Mouse (Mus musculus) stomach, postnatal 0 days (tissue): ENCODE results near the gene Cct8l1. TPM values are rescaled to one million over a fixed set of nuclear protein-coding genes. Genes with fewer than 3 reads are reported as not detected.

Experiments
- ATAC-seq: fragments of 200-750 bp; cut with Nextera tagmentation; 2 replicates; pipeline ENCODE4 v1.8.0; 2017; ENCODE audit not compliant: low FRiP score, low TSS enrichment
- DNase-seq: peaks from one replicate; pipeline ENCODE4 v3.0.0-alpha.2; 2016; ENCODE audit warnings: low spot score
- H3K27ac ChIP-seq: fragments of 300-500 bp; sonication (generic); replicated peaks from 2 replicates; pipeline ENCODE4 v1.5.1; 2014; ENCODE audit warnings: mild to moderate bottlenecking, control low read depth
- H3K27me3 ChIP-seq: fragments of 300-500 bp; sonication (generic); 2 replicates; pipeline ENCODE4 v1.6.1; 2014; ENCODE audit warnings: low read length; ENCODE audit not compliant: control insufficient read depth, insufficient read depth
- H3K36me3 ChIP-seq: fragments of 300-500 bp; sonication (generic); 2 replicates; pipeline ENCODE4 v1.6.1; 2014; ENCODE audit warnings: low read length, mixed read lengths; ENCODE audit not compliant: control insufficient read depth, insufficient read depth
- H3K4me1 ChIP-seq: fragments of 300-500 bp; sonication (generic); replicated peaks from 2 replicates; pipeline ENCODE4 v1.6.1; 2014; ENCODE audit warnings: antibody characterized with exemption; ENCODE audit not compliant: control insufficient read depth, insufficient read depth
- H3K4me2 ChIP-seq: fragments of 300-500 bp; sonication (generic); replicated peaks from 2 replicates; pipeline ENCODE4 v1.6.1; 2014; ENCODE audit warnings: low read depth, mild to moderate bottlenecking, control low read depth, moderate library complexity
- H3K4me3 ChIP-seq: fragments of 300-500 bp; sonication (generic); 2 replicates; pipeline ENCODE4 v1.5.1; 2014; ENCODE audit warnings: low read depth, low read length, control low read depth
- H3K9ac ChIP-seq: fragments of 300-500 bp; sonication (generic); 2 replicates; pipeline ENCODE4 v1.6.1; 2014; ENCODE audit warnings: mild to moderate bottlenecking, low read length, control low read depth, mixed read lengths
- H3K9me3 ChIP-seq: fragments of 300-500 bp; sonication (generic); 2 replicates; pipeline ENCODE4 v1.6.1; 2016; ENCODE audit warnings: low read length; ENCODE audit not compliant: control insufficient read depth
- CTCF ChIP-seq: IDR thresholded peaks from 2 replicates; pipeline ENCODE4 v1.5.1; 2016; ENCODE audit warnings: antibody characterized with exemption, low read depth, mild to moderate bottlenecking, moderate library complexity
- EP300 ChIP-seq: optimal IDR thresholded peaks from 2 replicates; pipeline ENCODE3; 2016; ENCODE audit warnings: antibody characterized with exemption
- WGBS: fragments of 180-500 bp; shearing (Covaris S2); extraction: QIAGEN DNeasy Blood & Tissue Kit; methylation state at CpG from one replicate; pipeline ENCODE4 v1.1.7; 2014; 5-methylcytosine and 5-hydroxymethylcytosine counted together
- polyA plus RNA-seq: library from polyadenylated mRNA; unstranded; fragments of >200 nt; fragmentation: Nextera tagmentation; extraction: Ambion mirVana; gene quantifications from 2 replicates; pipeline ENCODE4 v1.2.1, GENCODE M21; 2015

Gene Cct8l1
- polyA plus RNA-seq, 1 experiment from 2014 or later, result 0.06 TPM

GRCm38 (mm10) chr5:25532256-25533147 is 16.6 kb downstream of the Cct8l1 start:
- no peak overlapping the region for H3K27ac ChIP-seq
- no peak overlapping the region for H3K4me2 ChIP-seq
- H3K9me3 ChIP-seq, result 0 out of 2 replicates have a peak, but pooled peaks cover under 1% of the 10 kb centered on the region
- H3K36me3 ChIP-seq, result no peaks in the 10 kb centered on the region
- no peak overlapping the region for H3K9ac ChIP-seq
- no peaks in the 10 kb centered on the region for H3K4me1 ChIP-seq
- ATAC-seq (no peak), DNase-seq (no peak)
- TF ChIP-seq CTCF (no peak), EP300 (no peak)
- WGBS, result 58% methylated on average over 15 of the region's 18 CpGs
- H3K27me3 ChIP-seq, result no peaks in the 10 kb centered on the region
- H3K4me3 ChIP-seq, result no peak overlapping the region

DNA sequence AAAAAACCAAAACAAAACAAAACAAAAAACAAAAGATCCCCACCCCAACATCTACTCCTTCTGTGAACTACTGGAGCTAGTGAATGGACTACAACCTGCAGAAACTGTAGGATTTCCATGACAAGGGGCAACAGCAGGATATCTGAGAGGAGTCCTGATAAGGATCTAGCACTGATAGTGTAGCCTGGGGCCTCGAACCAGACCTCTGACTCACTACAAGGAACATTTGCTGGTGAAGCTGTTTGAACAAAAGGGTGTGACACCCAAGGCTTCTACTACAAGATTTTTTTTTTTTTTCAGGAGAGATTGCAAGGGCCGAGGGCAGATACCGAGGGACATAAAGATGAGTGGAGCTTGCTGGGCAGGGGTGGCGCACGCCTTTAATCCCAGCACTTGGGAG is 17.4 kb downstream of the Cct8l1 start:
- Histone ChIP-seq H3K4me2 (no peak overlapping the region), H3K4me3 (no peak overlapping the region), H3K9ac (no peak overlapping the region), H3K36me3 (no peaks in the 10 kb centered on the region), H3K27me3 (no peaks in the 10 kb centered on the region), H3K9me3 (0 out of 2 replicates have a peak, but pooled peaks cover 2% of the 10 kb centered on the region), H3K27ac (no peak overlapping the region), H3K4me1 (no peaks in the 10 kb centered on the region)
- TF ChIP-seq EP300 (no peak), CTCF (no peak)
- ATAC-seq (no peak), DNase-seq (peak; percentile 33)
- WGBS, result 62% methylated on average over 5 of the region's 5 CpGs

DNA sequence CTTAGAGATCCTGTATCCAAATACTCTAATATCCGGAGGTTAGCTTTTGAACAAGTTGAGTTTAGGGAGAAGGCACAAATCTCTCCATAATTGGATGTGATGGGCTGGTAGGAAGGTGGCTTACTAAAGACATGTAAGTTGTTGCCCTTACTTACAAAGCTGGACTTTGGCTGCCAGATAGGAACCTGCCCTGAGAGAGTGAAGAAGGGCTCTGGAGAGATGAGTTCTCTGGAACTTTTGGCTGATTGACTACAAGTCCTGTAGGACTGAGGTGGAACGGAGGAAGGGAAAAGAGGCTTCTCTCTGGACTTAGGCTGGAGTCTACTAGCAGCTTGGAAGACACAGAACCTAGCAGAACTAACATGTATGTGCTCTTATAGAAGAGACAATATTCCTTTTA is 19.7 kb downstream of the Cct8l1 start:
- no peak overlapping the region for H3K4me3 ChIP-seq
- TF ChIP-seq EP300 (no peak), CTCF (no peak)
- no peak overlapping the region for H3K9ac ChIP-seq
- no peak overlapping the region for H3K27ac ChIP-seq
- WGBS, result 92% methylated on average over 2 of the region's 2 CpGs
- H3K9me3 ChIP-seq, result 0 out of 2 replicates have a peak, but pooled peaks cover 2% of the 10 kb centered on the region
- DNase-seq (no peak), ATAC-seq (no peak)
- H3K4me1 ChIP-seq, result no peaks in the 10 kb centered on the region
- no peaks in the 10 kb centered on the region for H3K36me3 ChIP-seq
- H3K27me3 ChIP-seq, result no peaks in the 10 kb centered on the region
- no peak overlapping the region for H3K4me2 ChIP-seq

GRCm38 (mm10) chr5:25536451-25536850 is 20.6 kb downstream of the Cct8l1 start:
- H3K27me3 ChIP-seq, result no peaks in the 10 kb centered on the region
- H3K36me3 ChIP-seq, result no peaks in the 10 kb centered on the region
- 29% methylated on average over 2 of the region's 2 CpGs for WGBS
- DNase-seq (no peak), ATAC-seq (no peak)
- H3K4me2 ChIP-seq, result no peak overlapping the region; the same call in 1 of the 2 replicates
- H3K27ac ChIP-seq, result peak overlapping the region; percentile 70
- H3K4me3 ChIP-seq, result no peak overlapping the region
- TF ChIP-seq EP300 (no peak), CTCF (no peak)
- H3K4me1 ChIP-seq, result no peaks in the 10 kb centered on the region
- 0 out of 2 replicates have a peak, but pooled peaks cover 2% of the 10 kb centered on the region for H3K9me3 ChIP-seq
- H3K9ac ChIP-seq, result no peak overlapping the region

DNA sequence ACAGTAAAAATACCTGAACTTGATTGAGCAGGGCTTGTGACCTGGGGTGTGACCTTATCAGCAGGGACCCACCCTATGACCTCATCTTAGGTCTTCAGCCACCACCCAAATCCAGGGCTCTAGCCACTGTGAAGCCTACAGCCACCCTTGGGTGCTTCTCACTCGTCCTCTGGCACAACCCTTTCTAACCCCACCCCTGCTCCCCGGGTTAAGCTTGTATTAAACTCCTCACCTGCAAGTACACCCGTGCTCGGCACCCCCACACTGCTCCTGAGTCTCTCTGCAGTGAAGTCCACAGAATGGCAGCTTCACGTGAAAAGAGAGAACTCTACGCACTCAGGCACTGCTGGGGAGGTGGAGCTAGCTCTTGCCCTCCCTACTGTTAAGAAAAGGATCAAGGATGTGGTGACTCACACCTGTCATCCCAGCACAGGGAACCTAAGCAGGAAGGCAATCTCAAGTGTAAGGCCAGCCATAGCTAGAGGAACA is 21.1 kb downstream of the Cct8l1 start:
- Histone ChIP-seq H3K9ac (no peak overlapping the region), H3K9me3 (0 out of 2 replicates have a peak, but pooled peaks cover 2% of the 10 kb centered on the region), H3K4me2 (peak overlapping the region; percentile 21; the same call in 1 of the 2 replicates), H3K27me3 (no peaks in the 10 kb centered on the region), H3K36me3 (no peaks in the 10 kb centered on the region), H3K4me1 (no peaks in the 10 kb centered on the region), H3K27ac (peak overlapping the region; percentile 86), H3K4me3 (no peak overlapping the region)
- TF ChIP-seq CTCF (no peak), EP300 (no peak)
- 34% methylated on average over 6 of the region's 6 CpGs for WGBS
- DNase-seq (peak; percentile 70), ATAC-seq (peak; percentile 92)

- no peak for DNase-seq
- TF ChIP-seq CTCF, result no peak
- TF ChIP-seq EP300, result no peak
- ATAC-seq, result peak; percentile 17; the same call in 1 of the 2 replicates
These were observed 24.5 kb downstream of the Cct8l1 start for GRCm38 (mm10) chr5:25540412-25540811.

More at GRCm38 (mm10) chr5:25540412-25540811, 24.5 kb downstream of the Cct8l1 start:
- Histone ChIP-seq H3K4me3 (no peak overlapping the region), H3K27ac (no peak overlapping the region), H3K27me3 (no peaks in the 10 kb centered on the region), H3K4me2 (no peak overlapping the region), H3K4me1 (no peaks in the 10 kb centered on the region), H3K9ac (no peak overlapping the region), H3K9me3 (0 out of 2 replicates have a peak, but pooled peaks cover 2% of the 10 kb centered on the region), H3K36me3 (no peaks in the 10 kb centered on the region)
